Mouse (Mus musculus) skeletal muscle tissue, adult 2 months (tissue): ENCODE results near the gene Cfap52.
A peak's percentile ranks its signal among the peaks of the same experiment; 100 is the strongest.

Experiments used
- DNase-seq: peaks from one replicate; pipeline ENCODE4 v3.0.0-alpha.2; 2012; ENCODE audit warnings: low read depth, low spot score

The Cfap52 gene

GRCm38 (mm10) chr11:67926348-67927055 lies 38.9 kb downstream of the Cfap52 start:
- no peak for DNase-seq

GRCm38 (mm10) chr11:67925000-67925399 lies 40.5 kb downstream of the Cfap52 start:
- no peak for DNase-seq

DNA sequence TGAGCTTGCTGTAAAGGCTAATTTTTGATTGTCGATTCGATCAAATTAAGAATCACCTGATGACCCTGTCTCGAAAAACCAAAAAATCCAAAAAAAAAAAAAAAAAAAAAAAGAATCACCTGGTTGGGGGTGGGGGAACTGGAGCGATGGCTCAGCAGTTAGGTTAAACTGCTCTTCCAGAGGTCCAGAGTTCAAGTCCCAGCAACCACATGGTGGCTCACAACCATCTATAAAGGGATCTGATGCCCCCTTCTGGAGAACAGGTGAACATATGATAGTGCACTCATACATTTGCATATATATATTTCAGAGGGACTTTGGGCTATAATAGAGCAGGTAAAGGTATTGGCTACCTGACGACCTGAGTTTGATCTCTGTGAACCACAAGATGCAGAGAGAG lies 41.7 kb downstream of the Cfap52 start:
- DNase-seq, result no peak

DNA sequence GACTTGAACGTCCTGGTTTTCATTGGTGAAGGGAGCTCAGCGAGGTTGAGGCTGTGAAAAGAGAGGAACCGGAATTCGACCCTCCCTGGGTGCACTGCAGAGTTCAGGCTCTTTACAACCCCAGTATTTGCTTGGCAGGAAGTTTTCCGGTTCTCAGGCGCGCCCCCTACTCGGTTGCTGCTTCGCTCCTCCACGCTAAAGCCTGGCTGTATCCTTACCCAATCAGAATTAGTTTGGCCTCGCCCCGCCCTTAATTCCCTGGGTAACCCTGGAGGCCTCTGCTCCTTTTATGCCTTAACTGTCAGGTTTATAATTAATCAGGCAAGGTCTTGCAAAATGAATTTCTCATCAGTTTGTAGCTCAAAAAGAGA lies 42.7 kb downstream of the Cfap52 start:
- DNase-seq, result peak; percentile 10

DNA sequence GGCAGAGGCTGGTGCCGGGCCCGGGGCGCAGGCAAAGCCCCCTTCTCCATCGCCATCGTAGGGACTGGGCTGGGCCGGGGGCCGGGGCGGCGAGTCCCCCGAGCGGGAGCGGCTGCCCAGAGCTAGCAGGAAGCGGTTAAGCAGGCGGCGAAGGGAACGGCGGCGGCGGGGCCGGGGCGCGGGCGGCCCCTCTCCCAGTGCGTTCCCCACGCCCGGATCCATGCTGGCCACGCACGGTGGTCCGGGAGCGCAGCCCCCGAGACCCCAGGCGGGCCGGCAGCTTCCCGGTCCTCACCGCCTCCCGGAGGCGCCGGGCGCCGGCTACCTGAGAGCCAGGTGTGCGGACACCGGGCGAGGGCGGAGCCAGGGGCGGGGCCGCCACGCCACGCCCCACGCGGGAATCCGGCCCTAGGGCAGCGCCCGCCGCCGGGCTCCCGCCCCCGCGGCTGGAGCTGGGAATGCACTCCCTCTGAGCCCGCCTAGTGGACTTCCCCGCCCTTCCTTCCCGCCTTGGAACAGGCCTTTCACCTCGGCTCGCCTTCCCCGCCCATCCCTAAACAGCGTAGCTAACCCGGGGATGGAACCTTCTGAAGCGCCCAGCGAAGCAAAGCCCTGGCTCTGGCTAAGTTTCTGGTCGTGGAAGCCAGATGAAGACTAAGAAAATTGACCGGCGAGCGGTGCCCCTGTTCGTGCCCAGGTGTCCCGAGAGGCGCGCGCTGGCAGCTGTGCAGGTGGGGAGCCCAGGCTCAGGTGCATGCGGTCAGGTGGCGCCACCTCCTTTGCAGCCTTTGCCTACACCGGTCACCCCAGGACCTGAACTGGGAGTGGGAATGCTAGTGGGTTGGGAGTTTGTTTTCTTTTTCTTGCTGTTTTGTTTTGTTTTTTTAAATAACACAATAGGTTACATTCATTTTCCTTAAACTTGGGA lies 43.4 kb downstream of the Cfap52 start, which contains the start of gene Usp43:
Gene Usp43 (minus strand): TSS at position 327 of the 928 bp plus-strand sequence.
- peak; percentile 5 for DNase-seq

- peak; percentile 12 for DNase-seq
These were observed 44.2 kb downstream of the Cfap52 start for GRCm38 (mm10) chr11:67921091-67921826.

GRCm38 (mm10) chr11:67920226-67920960 lies 45.1 kb downstream of the Cfap52 start:
- DNase-seq, result no peak

DNA sequence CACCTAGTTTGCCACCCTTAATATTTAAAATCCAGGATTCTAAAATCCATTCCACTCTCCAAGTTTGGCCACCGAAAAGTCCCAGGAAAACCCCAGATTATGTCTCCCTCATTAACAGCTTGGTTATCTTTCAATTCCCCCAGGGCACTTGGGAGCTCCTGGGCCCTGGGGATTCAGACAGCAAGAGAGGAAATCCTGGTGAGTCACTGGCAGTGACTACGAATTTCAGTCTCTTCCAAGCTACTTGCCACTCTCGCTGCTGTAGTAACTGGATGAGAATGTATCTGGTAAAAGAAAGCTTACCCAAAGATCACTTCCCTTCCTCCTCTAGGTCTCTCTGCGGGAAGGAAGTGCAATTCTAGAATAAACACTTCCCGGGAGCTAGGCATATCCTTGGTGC lies 45.9 kb downstream of the Cfap52 start:
- no peak for DNase-seq

DNA sequence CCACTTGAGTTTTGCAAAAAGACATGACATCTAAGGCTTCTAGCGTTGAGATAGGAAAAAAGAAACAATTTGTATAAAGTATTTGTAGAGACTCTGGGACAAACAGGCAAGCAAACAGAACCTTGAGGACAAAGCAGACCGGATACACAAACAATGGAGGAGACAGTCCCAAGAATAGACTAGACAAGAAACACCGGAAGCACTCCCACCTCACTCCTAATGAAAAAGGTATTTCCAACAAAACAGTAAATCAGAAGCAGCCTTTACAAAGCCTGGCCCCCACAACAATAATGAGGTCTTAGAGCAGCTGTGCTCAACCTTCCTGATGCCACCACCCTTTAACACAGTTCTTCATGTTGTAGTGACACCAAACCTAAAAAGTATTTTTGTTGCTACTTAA lies 48.3 kb downstream of the Cfap52 start:
- no peak for DNase-seq

- no peak for DNase-seq
These were observed 54.4 kb downstream of the Cfap52 start for GRCm38 (mm10) chr11:67911074-67911473.

- no peak for DNase-seq
These were observed 61.7 kb downstream of the Cfap52 start for GRCm38 (mm10) chr11:67903756-67904155.

- peak; percentile 71 for DNase-seq
These were observed 68.3 kb downstream of the Cfap52 start for GRCm38 (mm10) chr11:67897064-67897560.

GRCm38 (mm10) chr11:67895641-67896040 lies 69.8 kb downstream of the Cfap52 start:
- DNase-seq, result no peak

DNA sequence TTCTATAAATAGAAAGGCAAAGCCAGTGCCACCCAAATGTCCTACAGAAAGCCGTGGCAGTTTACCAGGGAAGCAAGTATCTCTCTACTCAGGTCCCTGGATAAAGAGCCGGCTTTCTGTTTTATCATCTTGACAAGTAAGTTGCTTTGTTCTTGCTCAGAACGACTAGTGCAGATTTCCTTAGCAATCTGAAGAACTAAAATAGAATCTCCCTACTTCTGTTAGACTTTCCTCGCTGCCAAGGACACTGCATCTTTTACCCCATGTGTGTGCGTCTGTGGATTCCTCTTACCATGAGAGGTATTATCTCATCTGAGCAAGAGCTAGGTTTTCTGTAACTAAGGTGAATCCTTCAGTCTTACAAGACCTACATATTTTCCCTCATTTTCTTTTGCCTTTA lies 76.9 kb downstream of the Cfap52 start:
- DNase-seq, result no peak

DNA sequence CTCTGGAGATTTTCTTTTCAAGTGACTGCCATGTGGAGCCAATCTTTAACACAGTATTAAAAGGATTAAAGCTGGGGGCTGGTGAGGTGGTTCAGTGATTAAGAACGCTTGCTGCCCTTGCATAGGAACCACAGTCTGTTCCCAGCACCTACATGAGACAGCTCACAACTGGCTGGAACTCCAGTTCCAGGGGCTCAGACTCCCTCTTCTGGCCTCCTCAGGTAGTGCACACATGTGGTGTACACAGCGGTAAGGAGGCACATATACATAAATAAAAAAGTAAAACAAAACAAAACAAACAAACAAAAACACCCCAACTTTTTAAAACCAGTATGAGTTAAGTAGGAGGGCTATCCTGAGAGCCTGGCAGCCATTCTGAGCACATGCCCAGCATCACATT lies 79.5 kb downstream of the Cfap52 start:
- DNase-seq, result no peak
